Mouse (Mus musculus): ENCODE measurements at regions not wholly inside any gene's neighbourhood (a gene's known extent, or its start where the extent isn't known, plus 50 kb on each side); places are given as distances from the start of the nearest gene placed in this dataset.

DNA sequence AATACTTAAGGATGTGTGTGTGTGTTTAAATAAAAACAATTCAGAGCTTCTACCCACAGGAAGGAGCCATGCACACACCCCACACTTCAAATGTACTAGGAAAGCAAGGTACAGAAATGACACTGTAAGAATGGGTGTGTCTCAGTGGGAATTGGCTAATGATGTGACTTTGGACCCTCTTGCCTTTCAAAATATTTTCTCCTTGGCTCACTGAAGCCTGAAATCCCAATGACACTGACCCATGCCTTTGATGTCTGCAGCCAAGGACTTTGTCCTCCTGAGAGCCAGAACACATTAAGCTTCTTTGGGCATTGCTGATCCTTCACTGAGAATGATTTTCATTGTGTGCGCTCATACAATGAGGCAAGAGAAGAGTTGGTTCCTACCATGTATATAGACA, 216.5 kb upstream of the Gmds start:
- Histone ChIP-seq H3K27ac (ENCODE audit: low read depth) (no peak overlapping the region), H3K4me1 (ENCODE audit: control insufficient read depth, insufficient read depth) (no peaks in the 10 kb centered on the region), H3K9ac (replicated peaks; ENCODE audit: low read depth, low read length) (no peak overlapping the region), H3K4me3 (ENCODE audit: low read depth, low read length) (no peak overlapping the region), H3K27me3 (ENCODE audit: control insufficient read depth, insufficient read depth, low read length) (no peaks in the 10 kb centered on the region), H3K9me3 (replicated peaks; ENCODE audit: control insufficient read depth, low read length) (no peaks in the 10 kb centered on the region), H3K36me3 (replicated peaks; ENCODE audit: control insufficient read depth, insufficient read depth, low read length) (no peaks in the 10 kb centered on the region), H3K4me2 (ENCODE audit: low read depth, low read length) (no peak overlapping the region)
- no peak for DNase-seq (ENCODE audit: low spot score)
- TF ChIP-seq EP300 (IDR thresholded peaks at IDR 0.05; ENCODE audit: low read depth) (no peak), CTCF (IDR thresholded peaks at IDR 0.05; ENCODE audit: low read depth) (no peak)
- no peak for ATAC-seq (ENCODE audit: insufficient read depth, low read depth)
- 94% methylated on average over 1 of the region's 1 CpGs for WGBS

DNA sequence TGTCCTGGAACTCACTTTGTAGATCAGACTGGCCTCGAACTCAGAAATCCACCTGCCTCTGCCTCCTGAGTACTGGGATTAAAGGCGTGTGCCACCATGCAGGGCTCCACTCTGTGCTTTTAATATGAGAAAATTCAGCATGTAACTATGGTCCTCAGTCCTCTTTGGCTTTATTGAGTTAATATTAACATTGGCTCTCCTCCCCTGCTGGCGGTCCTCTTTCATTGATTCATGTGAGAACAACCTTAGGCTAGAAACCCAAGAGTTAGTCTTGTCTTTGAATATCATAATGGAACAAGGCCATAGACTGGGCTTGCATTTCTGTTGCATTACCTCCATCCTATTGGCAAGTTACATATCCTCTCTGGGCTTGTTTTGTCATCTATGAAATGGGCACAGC, 216.1 kb upstream of the Gmds start:
- no peak for DNase-seq (ENCODE audit: low spot score)
- WGBS: 97% methylated on average over 3 of the region's 3 CpGs
- Histone ChIP-seq H3K27me3 (ENCODE audit: control insufficient read depth, insufficient read depth, low read length) (no peaks in the 10 kb centered on the region), H3K36me3 (replicated peaks; ENCODE audit: control insufficient read depth, insufficient read depth, low read length) (no peaks in the 10 kb centered on the region), H3K9ac (replicated peaks; ENCODE audit: low read depth, low read length) (no peak overlapping the region), H3K4me1 (ENCODE audit: control insufficient read depth, insufficient read depth) (no peaks in the 10 kb centered on the region), H3K27ac (ENCODE audit: low read depth) (no peak overlapping the region), H3K4me3 (ENCODE audit: low read depth, low read length) (no peak overlapping the region), H3K4me2 (ENCODE audit: low read depth, low read length) (no peak overlapping the region), H3K9me3 (replicated peaks; ENCODE audit: control insufficient read depth, low read length) (no peaks in the 10 kb centered on the region)
- ATAC-seq (ENCODE audit: insufficient read depth, low read depth): no peak
- TF ChIP-seq CTCF (IDR thresholded peaks at IDR 0.05; ENCODE audit: low read depth) (no peak), EP300 (IDR thresholded peaks at IDR 0.05; ENCODE audit: low read depth) (no peak)

DNA sequence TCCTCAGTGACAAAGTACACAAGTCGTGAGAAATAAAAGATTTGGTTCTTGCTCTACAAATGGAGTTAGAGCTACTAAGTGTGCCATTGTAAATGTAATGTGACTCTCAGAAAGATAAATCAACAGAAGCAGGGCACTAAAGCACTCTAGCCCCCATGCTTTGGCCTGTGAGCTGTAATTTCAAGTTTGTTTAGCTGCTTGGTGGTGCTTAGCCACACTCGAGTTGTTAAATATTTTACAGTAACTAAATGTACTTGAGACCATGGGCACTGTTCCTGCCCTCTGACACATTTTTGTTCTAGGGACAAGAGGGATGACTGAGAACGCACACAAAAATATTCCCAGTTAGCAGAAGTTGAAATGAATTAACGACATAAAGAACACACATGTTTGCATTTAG, 214.6 kb upstream of the Gmds start:
- Histone ChIP-seq H3K27ac (ENCODE audit: low read depth) (no peak overlapping the region), H3K9me3 (replicated peaks; ENCODE audit: control insufficient read depth, low read length) (no peaks in the 10 kb centered on the region), H3K36me3 (replicated peaks; ENCODE audit: control insufficient read depth, insufficient read depth, low read length) (no peaks in the 10 kb centered on the region), H3K4me1 (ENCODE audit: control insufficient read depth, insufficient read depth) (no peaks in the 10 kb centered on the region), H3K4me3 (ENCODE audit: low read depth, low read length) (no peak overlapping the region), H3K9ac (replicated peaks; ENCODE audit: low read depth, low read length) (no peak overlapping the region), H3K4me2 (ENCODE audit: low read depth, low read length) (no peak overlapping the region), H3K27me3 (ENCODE audit: control insufficient read depth, insufficient read depth, low read length) (no peaks in the 10 kb centered on the region)
- DNase-seq (ENCODE audit: low spot score) (no peak), ATAC-seq (ENCODE audit: insufficient read depth, low read depth) (no peak)
- WGBS: 75% methylated on average over 4 of the region's 4 CpGs
- no peak for TF ChIP-seq EP300 (IDR thresholded peaks at IDR 0.05; ENCODE audit: low read depth)
- no peak for TF ChIP-seq CTCF (IDR thresholded peaks at IDR 0.05; ENCODE audit: low read depth)

DNA sequence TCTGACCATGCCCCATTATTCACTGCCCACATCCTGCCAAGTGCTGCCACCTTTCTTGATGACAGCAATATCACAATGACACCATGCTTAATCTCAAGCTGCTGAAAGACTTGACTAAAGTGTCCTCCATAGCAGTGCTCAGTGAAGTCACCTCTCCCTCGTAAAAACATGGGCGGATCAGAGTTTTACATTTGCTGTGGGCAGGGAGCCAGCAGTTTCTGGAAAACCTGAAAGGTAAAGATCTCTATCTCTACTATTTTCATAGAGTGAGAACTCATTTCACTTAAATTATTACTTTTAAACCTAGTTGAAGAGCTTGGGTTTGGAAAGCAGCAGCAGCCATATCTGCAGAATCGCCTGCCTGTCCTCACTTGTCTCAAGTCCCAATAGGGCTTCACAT, 211.6 kb upstream of the Gmds start:
- no peak overlapping the region for H3K27ac ChIP-seq (ENCODE audit: low read depth)
- H3K9ac ChIP-seq (replicated peaks; ENCODE audit: low read depth, low read length): no peak overlapping the region
- H3K36me3 ChIP-seq (replicated peaks; ENCODE audit: control insufficient read depth, insufficient read depth, low read length): no peaks in the 10 kb centered on the region
- H3K27me3 ChIP-seq (ENCODE audit: control insufficient read depth, insufficient read depth, low read length): no peaks in the 10 kb centered on the region
- 59% methylated on average over 3 of the region's 3 CpGs for WGBS
- no peak overlapping the region for H3K4me2 ChIP-seq (ENCODE audit: low read depth, low read length)
- no peak overlapping the region for H3K4me3 ChIP-seq (ENCODE audit: low read depth, low read length)
- H3K9me3 ChIP-seq (replicated peaks; ENCODE audit: control insufficient read depth, low read length): no peaks in the 10 kb centered on the region
- H3K4me1 ChIP-seq (ENCODE audit: control insufficient read depth, insufficient read depth): no peaks in the 10 kb centered on the region
- ATAC-seq (ENCODE audit: insufficient read depth, low read depth): no peak
- DNase-seq (ENCODE audit: low spot score): no peak
- no peak for TF ChIP-seq CTCF (IDR thresholded peaks at IDR 0.05; ENCODE audit: low read depth)
- no peak for TF ChIP-seq EP300 (IDR thresholded peaks at IDR 0.05; ENCODE audit: low read depth)

DNA sequence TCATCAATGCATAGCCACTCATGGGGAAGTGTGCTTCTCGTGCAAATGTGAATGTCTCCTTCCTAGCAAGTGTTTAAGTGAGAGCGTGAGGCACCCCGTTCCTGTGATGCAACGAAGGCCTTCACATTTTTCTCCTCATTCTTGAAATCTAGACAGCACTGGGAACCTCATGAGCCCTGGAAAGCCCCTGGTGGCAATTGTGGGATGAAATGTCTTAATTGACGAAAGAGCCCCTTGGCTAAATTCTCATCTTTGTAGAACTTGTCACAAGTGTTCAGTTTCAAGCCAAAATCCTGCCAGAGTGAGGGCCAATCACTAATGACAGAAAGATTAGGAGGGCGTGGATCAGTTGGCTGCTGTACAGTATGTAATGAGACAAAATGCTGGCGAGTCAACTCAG, 208.6 kb upstream of the Gmds start:
- Histone ChIP-seq H3K36me3 (replicated peaks; ENCODE audit: control insufficient read depth, insufficient read depth, low read length) (no peaks in the 10 kb centered on the region), H3K9ac (replicated peaks; ENCODE audit: low read depth, low read length) (no peak overlapping the region), H3K4me1 (ENCODE audit: control insufficient read depth, insufficient read depth) (no peaks in the 10 kb centered on the region), H3K27me3 (ENCODE audit: control insufficient read depth, insufficient read depth, low read length) (no peaks in the 10 kb centered on the region), H3K9me3 (replicated peaks; ENCODE audit: control insufficient read depth, low read length) (no peaks in the 10 kb centered on the region), H3K4me2 (ENCODE audit: low read depth, low read length) (no peak overlapping the region), H3K4me3 (ENCODE audit: low read depth, low read length) (no peak overlapping the region), H3K27ac (ENCODE audit: low read depth) (no peak overlapping the region)
- ATAC-seq (ENCODE audit: insufficient read depth, low read depth) (no peak), DNase-seq (ENCODE audit: low spot score) (no peak)
- TF ChIP-seq CTCF (IDR thresholded peaks at IDR 0.05; ENCODE audit: low read depth) (no peak), EP300 (IDR thresholded peaks at IDR 0.05; ENCODE audit: low read depth) (no peak)
- WGBS: 74% methylated on average over 7 of the region's 7 CpGs

DNA sequence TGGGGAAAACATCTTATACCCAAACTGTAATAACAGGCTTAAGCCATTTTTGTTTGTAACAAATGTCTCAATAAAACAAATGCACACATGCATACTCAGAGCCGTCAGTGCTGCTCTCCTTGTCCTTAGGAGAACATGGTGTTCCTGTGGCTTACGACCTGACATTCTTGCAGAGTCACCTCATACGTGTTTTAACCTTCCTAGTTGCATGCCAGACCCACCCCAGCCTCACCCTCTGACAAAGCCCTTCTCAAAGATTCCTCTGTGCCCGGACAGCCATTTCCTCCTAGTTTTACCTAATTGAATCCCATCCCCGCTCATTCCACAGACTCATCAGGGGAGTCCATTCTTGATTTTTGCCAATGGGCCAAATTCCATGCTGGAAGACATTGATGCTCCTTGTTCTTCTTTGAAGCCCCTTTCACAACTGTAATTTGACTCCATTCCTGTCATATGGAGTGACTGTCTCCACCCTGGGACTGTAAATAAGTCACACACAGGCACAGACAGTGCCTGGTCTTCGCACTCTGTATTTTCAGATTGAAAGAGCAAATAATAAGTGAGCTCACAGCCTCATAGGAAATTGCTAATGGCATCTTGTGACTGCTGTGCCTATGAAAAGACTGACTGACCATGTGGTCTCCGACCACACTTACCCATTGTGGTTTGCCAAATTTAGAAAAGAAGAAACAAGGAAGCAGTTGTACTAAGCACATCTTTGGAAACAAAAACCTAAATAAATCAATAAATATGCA, 206.6 kb upstream of the Gmds start:
- H3K36me3 ChIP-seq (replicated peaks; ENCODE audit: control insufficient read depth, insufficient read depth, low read length): no peaks in the 10 kb centered on the region
- DNase-seq (ENCODE audit: low spot score) (no peak), ATAC-seq (ENCODE audit: insufficient read depth, low read depth) (no peak)
- no peak overlapping the region for H3K27ac ChIP-seq (ENCODE audit: low read depth)
- no peak overlapping the region for H3K9ac ChIP-seq (replicated peaks; ENCODE audit: low read depth, low read length)
- H3K4me1 ChIP-seq (ENCODE audit: control insufficient read depth, insufficient read depth): no peaks in the 10 kb centered on the region
- H3K9me3 ChIP-seq (replicated peaks; ENCODE audit: control insufficient read depth, low read length): no peaks in the 10 kb centered on the region
- TF ChIP-seq EP300 (IDR thresholded peaks at IDR 0.05; ENCODE audit: low read depth): no peak
- TF ChIP-seq CTCF (IDR thresholded peaks at IDR 0.05; ENCODE audit: low read depth): no peak
- H3K4me2 ChIP-seq (ENCODE audit: low read depth, low read length): no peak overlapping the region
- 68% methylated on average over 7 of the region's 7 CpGs for WGBS
- no peak overlapping the region for H3K4me3 ChIP-seq (ENCODE audit: low read depth, low read length)
- H3K27me3 ChIP-seq (ENCODE audit: control insufficient read depth, insufficient read depth, low read length): no peaks in the 10 kb centered on the region
